Mouse (Mus musculus) lung, adult 2 months (tissue): Measurements from ENCODE around the gene Far1.

Source experiments
- CTCF ChIP-seq: fragments of 200-500 bp; IDR thresholded peaks from 2 replicates; pipeline ENCODE4 v1.5.1; 2011; ENCODE audit warnings: mild to moderate bottlenecking, low read length, control low read depth; ENCODE audit not compliant: insufficient read depth
- POLR2A ChIP-seq: fragments of 200-500 bp; IDR thresholded peaks from 2 replicates; pipeline ENCODE4 v1.6.1; 2011; ENCODE audit warnings: low read depth, mild to moderate bottlenecking, control low read depth, low read length, borderline replicate concordance; ENCODE audit errors: extremely low read depth

DNA sequence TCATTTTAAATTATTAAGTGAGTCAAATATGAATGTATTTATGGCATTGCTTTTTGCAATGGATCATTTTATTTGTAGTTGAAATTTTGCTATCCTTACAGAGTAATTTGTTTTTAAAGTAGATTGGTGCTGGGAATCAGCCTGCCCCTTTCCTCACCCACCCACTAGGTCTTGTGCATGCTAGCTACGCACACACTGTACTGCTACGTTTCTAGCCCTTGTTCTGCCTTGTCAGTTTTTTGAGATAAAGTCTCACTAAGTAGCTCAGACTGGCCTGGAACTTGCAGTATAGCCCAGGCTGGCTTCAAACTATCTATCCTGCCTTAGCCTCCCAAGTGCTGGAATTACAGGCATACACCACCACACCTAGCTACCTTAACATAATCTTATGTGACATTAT is 38.9 kb downstream of the Far1 start:
- TF ChIP-seq CTCF: no peak
- no peak for TF ChIP-seq POLR2A
